Mouse (Mus musculus) MEL-GATA-1-ER (cell line): ENCODE data around the gene Thbs4.

Source experiments
- DNase-seq: peaks from one replicate; pipeline ENCODE4 v3.0.0-alpha.2; 2012; ENCODE audit warnings: low read depth; ENCODE audit errors: extremely low read depth

Thbs4 gene

DNA sequence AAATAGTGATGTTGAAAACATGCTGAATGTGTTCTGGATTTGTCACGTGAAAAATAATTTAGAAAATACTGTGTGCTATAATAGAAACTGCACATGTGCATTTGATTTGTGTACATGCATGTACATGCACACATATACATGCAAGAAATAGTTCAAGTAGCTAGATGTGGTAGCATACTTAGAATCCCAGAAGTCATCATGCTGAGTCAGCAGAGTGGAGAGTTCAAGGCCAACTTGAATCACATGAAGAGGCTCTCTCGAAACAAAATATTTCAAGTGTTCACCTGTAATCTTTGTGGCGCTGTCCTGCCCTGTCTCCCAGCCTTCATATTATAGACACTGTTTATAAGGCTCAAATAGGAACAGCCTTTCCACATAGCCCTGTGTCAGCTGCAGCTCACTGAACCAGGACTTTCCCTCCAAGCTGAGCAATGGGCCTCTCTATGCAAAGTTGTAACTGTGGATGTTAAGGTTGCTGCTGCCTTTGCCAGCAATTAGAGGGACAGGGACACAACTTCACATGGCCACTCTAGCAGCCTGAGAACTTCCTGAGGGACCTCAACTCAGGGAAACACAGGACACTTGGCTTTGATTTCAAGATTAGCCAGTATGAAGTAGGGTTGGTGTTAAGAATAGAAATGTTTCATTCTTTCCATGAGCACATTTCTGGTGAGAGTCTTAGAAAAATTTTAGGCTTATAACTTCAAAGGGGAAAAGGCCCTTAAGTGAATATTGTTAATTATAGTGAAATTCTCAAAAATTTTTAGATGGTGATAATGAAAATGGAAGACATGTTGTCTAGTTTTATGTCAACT lies 76.6 kb downstream of the Thbs4 start:
- DNase-seq = no peak

DNA sequence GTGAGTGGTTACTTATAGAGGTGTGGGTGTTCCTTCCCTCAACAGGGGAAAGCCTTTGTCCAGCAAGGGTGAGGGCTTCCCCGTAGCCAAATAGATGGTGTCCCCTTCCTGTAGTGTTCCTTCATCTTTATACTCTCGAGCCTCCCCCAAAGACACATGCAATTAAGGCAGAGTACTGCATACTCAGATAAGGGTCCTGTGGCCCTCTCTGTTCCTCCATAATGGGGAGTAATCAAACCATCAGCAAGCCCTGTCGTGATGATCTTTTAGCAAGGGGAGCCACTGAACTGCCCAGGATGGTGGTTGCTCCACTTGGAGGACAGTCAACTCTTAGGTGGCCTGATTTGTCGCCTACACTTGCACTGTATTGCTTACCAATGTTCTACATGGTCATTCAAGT lies 82.0 kb downstream of the Thbs4 start:
- no peak for DNase-seq

DNA sequence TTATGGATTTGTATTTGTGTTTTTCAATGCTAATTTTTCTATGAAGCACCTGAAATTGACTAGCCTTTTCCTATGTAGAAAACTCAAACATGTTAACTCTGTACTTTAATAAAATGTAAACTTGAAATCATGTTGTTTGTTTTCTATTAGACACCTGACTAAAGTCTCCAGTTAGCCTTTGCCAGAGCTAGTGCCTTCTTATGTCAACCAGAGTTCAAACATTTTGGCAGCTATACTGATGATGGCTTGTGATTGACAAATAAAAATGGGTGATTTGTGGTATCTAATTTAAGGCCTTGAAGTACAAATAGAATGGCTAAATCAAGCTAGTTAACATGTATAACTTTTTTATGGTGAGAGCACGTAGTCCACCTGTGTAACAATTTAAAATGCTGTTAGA lies 82.8 kb downstream of the Thbs4 start:
- DNase-seq = no peak

- DNase-seq = no peak
Measured at GRCm38 (mm10) chr13:92710361-92710760, 84.3 kb downstream of the Thbs4 start.

GRCm38 (mm10) chr13:92709535-92709934 lies 85.1 kb downstream of the Thbs4 start:
- no peak for DNase-seq

DNA sequence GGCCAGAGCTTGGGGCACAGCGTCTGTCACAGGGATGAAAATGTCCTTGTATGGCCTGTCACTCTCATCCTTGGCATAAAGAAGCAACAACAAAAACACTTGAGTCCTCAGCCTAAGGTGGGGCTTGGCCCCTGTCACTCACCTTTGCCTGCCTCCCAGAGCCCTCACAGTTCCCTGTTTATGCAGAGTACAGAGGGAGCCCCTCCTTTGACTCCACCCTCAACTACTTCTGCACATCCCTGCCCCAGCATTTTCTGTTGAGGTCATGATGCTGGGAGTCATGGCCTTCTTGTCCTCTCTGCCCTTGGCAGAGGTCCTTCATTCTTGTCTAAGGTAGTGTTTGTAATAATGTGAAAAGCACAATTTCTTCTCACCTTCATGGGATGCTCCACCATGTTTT lies 86.2 kb downstream of the Thbs4 start:
- no peak for DNase-seq

- DNase-seq = no peak
Measured at GRCm38 (mm10) chr13:92707941-92708340, 86.7 kb downstream of the Thbs4 start.

DNA sequence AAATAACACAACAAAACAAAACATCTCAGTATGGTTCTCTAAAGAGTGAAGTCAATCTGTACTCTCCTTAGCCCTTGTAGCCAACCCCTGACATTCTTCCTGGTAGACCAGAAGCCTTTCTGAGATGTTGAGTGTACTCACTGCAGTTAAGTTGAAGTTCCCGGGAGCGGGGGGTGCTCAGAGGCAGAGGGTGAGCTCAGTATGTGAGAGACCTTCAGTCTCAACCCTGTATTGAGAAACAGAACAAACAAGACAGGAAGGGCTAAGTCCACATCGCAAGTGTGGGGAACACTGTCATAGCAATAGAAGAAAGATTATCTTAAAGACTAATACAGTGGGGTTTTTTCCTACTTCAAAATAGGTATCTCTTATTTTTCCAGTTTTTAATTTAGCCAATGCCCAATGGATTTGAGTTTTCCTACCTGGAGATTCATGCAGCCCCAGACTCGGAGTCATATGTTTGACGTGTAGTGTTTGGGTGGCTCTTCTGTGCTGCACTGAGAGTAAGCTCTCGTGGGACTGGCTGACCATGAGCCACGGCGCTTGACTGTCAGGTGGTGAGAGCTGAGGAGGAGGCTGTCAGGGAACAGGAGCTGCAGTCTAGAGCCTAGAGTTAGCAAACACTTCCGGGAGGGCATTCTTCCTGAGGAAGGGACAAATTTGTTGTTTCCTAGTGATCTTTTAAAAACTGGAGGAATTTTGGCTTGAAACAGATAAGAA lies 88.1 kb downstream of the Thbs4 start:
- no peak for DNase-seq

- DNase-seq = no peak
Measured at GRCm38 (mm10) chr13:92705016-92705535, 89.5 kb downstream of the Thbs4 start.

GRCm38 (mm10) chr13:92704189-92704588 lies 90.4 kb downstream of the Thbs4 start:
- no peak for DNase-seq

- DNase-seq = no peak
Measured at GRCm38 (mm10) chr13:92703241-92704027, 91.2 kb downstream of the Thbs4 start.

DNA sequence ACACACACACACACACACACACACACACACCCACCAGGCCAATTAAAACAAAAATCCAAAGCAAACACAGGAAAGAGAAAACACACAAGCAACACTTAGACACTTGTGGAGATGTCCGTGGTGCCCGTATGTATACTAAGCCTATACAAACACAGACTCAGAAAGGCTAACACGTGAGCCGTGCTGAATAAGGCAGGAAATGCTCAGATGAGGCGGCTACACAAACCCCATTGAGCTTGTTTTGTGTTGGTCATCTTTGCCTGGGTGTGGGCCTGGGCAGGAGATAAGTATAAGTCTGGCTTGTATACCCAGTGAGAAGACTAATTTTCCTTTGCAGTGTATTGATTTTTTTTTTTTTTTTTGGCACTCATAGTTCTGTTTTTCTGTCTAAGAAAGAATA lies 92.6 kb downstream of the Thbs4 start:
- no peak for DNase-seq
